Mouse (Mus musculus): ENCODE results near the gene Serpinb6a.

Gene Serpinb6a

GRCm38 (mm10) chr13:33921699-33922098 is 80.9 kb downstream of the Serpinb6a start:
- in situ Hi-C loops (cut with MboI): no loop called here

DNA sequence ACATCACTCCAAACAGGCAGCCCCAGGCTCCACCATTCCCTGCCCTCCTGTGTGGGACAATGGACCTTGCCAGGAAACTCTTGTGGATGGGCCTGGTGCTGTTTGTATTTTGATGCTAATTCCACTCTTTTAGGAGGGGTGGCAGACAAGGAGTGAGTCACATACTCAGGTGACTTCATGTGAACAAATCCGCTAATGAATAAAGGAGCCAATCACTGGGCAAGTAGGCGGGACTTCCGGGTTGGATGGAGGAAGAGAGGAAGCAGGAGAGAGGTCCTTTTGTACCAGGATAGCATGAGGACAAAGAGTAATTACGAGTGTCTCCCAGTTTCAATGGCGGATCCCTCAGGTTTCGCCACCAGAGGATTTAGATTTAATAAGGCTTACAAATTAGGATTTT is 81.6 kb downstream of the Serpinb6a start:
- in situ Hi-C loops (cut with MboI): no loop called here

DNA sequence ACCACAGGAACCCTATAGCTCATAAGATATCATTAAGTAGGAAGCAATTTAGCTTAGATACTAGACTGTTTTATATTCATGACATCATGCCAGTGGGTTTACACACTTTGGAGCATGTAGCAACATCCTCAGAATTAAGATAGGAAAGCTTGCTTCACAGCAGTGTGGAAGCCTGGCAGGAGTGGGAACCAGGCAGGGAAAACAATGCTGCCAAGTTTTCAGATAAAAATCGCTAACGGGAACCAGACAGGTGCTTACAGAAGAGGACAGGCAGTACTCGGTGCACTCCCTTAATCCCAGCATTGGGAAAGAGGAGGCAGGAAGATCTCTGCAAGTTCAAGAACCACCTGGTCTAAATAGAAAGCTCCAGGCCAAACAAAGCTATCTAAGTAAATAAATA is 95.8 kb downstream of the Serpinb6a start:
- in situ Hi-C loops (cut with MboI): no loop called here

DNA sequence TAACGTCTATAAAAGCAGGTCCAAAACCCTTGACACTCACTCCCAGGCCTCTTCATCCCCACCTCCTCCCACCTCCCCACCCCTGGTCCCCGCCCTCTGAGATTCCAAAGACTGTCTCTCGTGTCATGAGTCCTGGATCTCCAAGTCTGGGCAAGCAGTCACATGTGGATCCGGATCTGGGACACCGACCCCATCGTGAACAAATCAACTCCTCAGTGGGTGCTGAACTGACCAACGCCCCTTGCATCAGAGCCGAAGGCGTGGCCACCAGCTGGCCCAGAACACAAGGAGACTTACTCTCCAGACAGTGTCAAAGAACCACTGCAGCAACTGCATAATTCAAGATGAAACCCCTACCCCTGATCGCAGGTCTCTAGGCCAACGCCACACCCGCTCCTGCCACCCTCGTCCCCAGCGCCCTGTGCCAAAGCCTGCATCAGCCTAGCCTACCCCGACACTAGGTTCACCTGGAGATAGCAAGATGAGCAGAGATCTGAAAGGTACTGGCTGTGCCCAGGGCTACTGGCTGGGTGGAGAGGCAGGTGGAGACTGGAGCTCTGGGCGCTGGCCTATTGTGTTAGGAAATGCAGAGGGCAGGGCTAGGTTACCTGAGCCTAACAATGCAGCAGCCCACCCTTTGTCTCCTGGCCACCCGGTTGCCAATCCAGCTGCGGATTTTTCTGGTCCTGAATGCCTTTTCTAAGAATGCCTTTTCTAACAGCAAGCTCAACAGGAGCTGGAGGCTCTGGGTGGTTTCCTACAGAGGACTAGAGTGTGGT is 97.2 kb downstream of the Serpinb6a start, which contains the start of gene Serpinb6c:
Gene Serpinb6c (minus strand): TSS at position 533 of the 779 bp plus-strand sequence.
- in situ Hi-C loops (cut with MboI): no loop called here

DNA sequence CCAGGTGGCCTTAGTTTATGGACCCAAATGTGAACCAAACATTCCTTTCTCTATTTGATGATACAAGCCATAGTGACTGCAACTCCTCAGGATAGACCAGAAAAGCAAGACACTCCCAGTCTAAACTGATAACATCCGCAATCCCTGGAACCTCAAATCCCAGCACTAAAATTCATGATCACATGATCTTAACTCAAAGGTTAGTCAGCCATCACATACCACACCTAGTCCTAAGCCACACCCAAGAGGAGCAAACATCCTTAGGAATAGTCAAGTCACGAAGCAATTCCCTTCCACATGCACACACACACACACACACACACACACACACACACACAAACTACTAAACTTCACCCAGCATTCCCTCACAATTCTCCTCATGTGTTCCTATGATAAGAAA is 99.3 kb downstream of the Serpinb6a start:
- in situ Hi-C loops (cut with MboI): no loop called here

GRCm38 (mm10) chr13:33894207-33894606 is 108.4 kb downstream of the Serpinb6a start:
- in situ Hi-C loops (cut with MboI): no loop called here
